Mouse (Mus musculus): Measurements from ENCODE around the gene Mad1l1.
"Not testable (repeated sequence)": the region's sequence is repeated elsewhere in the genome, so short reads cannot be mapped to it uniquely, and the experiment has no call there.

The Mad1l1 gene

DNA sequence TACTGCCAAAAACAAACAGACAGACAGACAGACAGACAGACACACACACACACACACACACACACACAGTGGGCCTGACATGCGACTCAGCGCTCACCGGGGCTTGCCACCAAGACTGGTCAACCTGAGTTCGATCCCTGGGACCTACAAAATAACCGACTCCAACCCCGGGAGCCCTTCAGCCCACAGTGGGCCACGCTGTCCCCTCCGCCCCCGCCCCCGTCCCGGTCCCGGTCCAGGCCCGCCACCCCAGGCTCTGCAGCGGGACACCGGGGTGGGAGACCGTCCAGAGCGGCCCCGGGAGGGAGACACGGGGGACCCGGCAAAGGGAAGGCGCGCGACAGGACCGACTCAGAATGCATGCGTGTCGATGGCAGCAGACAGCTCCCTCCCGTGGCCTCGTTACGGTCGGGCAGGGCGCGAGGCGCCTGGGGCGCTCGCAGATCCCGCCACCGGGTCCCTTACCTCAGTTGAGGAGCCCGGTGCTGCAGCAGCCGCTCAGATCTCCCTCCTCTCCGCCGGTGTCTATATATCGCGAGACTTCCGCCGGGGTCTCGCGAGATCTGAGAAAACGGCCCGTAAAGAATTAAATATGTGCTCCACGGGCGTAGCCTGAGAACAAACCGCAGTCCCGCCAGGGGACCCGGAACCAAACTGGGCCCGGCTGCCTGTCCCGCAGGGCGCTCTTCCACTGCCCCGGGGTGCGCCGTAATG lies at the start of gene Mad1l1, which contains the start of gene Nudt1:
TSS of gene Mad1l1 (minus strand) at position 511 of the 714 bp plus-strand sequence.
TSS of gene Nudt1 (plus strand) at position 615 of the 714 bp plus-strand sequence.
- CTCF ChIA-PET, result no interaction called here

DNA sequence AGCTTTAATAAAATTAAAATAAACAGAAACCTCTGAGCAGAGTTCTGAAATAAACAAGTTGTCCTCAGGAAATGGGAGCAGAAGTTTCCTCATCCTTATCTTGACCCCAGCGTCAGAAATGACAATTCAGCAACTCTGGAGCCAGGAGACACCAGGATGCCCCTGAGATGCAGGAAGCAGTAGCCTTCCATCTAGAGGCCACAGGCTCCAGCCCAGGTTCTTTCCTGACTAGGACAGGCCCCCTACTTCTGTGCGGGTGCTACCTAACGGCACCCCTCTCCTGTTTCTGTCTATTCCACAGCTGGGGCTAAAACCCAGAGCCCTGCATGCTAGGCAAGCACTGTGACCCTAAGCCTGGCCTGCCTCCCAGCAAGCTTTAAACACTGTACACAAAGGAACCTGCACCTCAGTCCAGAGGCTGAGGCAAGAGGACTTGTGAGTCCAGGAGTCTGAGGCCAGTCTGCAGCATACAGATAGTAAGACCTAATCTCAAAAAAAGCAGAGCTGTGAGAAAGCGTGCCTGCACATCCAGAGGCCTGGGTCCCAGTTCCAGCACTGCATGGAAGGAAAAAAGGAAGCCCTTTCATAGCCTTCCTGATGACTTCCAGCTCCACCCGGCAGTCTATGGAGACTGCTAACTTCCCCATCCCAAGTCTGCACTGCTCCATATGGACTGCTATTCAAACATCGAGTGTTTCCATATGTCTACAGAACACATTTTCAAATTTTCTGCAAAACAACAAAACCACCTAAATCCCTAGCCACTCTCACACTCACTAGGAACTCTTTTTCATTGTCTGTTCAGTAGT lies 49.3 kb upstream of the Mad1l1 start:
- CTCF ChIA-PET, result interaction anchor here (0.5 kb wide), 1 partner anchor 297 kb away, joined by 3 read pairs; no protein-coding TSS in a partner anchor

GRCm38 (mm10) chr5:140369466-140369865 lies 48.1 kb upstream of the Mad1l1 start:
- CTCF ChIA-PET, result no interaction called here

DNA sequence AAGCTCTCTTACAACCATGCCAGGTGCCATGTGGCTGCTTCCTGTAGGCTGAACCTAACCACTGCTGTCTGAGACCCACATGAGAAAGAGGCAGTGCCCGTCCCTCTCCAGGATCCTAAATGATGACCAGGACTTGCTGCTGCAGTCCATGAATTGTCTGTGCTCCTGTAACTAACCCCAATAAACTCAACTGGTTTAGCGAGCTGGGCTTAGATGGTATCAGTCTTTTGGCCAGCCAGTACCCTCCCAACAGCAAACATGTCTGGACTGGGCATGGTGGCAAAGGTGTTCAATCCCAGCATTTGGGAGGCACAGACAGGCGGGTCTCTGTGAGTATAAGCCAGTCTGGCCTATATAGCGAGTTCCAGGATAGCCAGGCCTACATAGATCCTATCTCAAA lies 47.6 kb upstream of the Mad1l1 start:
- CTCF ChIA-PET, result no interaction called here

GRCm38 (mm10) chr5:140368126-140368525 lies 46.8 kb upstream of the Mad1l1 start:
- CTCF ChIA-PET, result not testable (repeated sequence)

- CTCF ChIA-PET, result interaction anchor here (0.6 kb wide), 1 partner anchor 171 kb away, joined by 5 read pairs; no protein-coding TSS in a partner anchor
Measured at GRCm38 (mm10) chr5:140364415-140364814, 43.1 kb upstream of the Mad1l1 start.

- CTCF ChIA-PET, result interaction anchor here (1.4 kb wide), 1 partner anchor 21 kb away, joined by 4 read pairs; no protein-coding TSS in a partner anchor
Measured at GRCm38 (mm10) chr5:140359930-140360674, 38.8 kb upstream of the Mad1l1 start.

- CTCF ChIA-PET, result no interaction called here
Measured at GRCm38 (mm10) chr5:140357466-140357865, 36.1 kb upstream of the Mad1l1 start.

GRCm38 (mm10) chr5:140355934-140356333 lies 34.6 kb upstream of the Mad1l1 start:
- CTCF ChIA-PET, result no interaction called here

- CTCF ChIA-PET, result interaction anchor here (0.8 kb wide), 1 partner anchor 54 kb away, joined by 5 read pairs; no protein-coding TSS in a partner anchor
Measured at GRCm38 (mm10) chr5:140352352-140352751, 31.0 kb upstream of the Mad1l1 start.

DNA sequence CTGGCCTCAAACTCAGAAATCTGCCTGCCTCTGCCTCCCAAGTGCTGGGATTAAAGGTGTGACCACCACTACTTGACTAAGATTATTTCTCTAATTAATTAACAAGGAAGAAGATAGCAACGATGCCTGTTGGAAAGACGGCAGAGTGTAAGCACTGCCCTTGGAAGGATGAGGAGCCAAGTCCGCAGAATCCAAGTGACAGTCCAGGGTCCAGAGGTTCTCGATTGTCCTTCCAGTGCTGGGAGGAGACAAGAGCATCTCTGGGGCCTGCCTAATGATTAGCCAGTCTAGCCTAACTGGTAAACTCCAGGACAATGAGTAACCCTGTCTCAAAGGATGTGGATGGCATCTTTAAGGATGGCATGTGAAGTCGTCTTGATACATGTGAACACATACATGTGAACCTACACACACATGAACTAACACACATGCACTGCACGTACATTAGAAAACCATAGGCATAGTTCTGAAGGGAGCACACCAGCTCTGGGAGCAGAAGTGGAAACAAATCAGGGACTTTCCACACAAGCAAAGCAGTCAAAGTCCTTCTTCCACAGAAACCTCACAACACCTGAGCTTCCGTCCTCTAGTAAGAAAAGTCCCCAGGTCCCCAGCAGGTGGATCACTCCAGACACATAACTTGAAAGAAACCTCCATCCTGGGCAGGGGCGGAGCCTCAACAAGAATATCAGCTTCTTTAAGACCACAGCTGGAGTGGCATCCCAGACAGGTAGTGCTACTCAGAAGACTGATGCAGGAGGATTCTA lies 29.6 kb upstream of the Mad1l1 start:
- CTCF ChIA-PET, result no interaction called here

GRCm38 (mm10) chr5:140349882-140350281 lies 28.5 kb upstream of the Mad1l1 start:
- CTCF ChIA-PET, result interaction anchor here (0.6 kb wide), 2 partner anchors 56 to 360 kb away, joined by 5 to 8 read pairs; no protein-coding TSS in a partner anchor

GRCm38 (mm10) chr5:140346050-140346449 lies 24.7 kb upstream of the Mad1l1 start:
- CTCF ChIA-PET, result no interaction called here

- CTCF ChIA-PET, result no interaction called here
Measured at GRCm38 (mm10) chr5:140345244-140345643, 23.9 kb upstream of the Mad1l1 start.

GRCm38 (mm10) chr5:140342880-140343279 lies 21.5 kb upstream of the Mad1l1 start:
- CTCF ChIA-PET, result no interaction called here

GRCm38 (mm10) chr5:140339836-140340235 lies 18.5 kb upstream of the Mad1l1 start:
- CTCF ChIA-PET, result no interaction called here

- CTCF ChIA-PET, result no interaction called here
Measured at GRCm38 (mm10) chr5:140338779-140339178, 17.4 kb upstream of the Mad1l1 start.

GRCm38 (mm10) chr5:140336680-140337079 lies 15.3 kb upstream of the Mad1l1 start:
- CTCF ChIA-PET, result interaction anchor here (1.1 kb wide), 1 partner anchor 51 kb away, joined by 3 read pairs; no protein-coding TSS in a partner anchor

DNA sequence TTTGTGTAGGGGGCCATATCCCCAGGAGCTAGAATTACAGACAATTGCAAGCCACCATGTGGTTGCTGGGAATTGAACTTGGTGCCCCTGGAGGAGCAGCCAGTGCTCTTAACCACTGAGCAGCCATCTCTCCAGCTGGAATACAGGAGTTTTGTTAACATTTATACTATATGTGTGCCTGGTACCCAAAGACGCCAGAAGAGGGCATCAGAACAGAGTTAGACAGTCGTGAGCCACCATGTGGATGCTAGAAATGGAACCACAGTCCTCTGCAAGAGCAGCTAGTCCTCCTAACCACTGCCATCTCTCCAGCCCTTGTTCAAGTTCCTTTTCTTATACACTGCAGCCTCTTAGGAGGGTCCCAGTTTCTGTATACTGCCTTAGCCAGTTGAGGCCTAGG lies 12.3 kb upstream of the Mad1l1 start:
- CTCF ChIA-PET, result interaction anchor here (0.5 kb wide), 1 partner anchor 87 kb away, joined by 3 read pairs; no protein-coding TSS in a partner anchor

DNA sequence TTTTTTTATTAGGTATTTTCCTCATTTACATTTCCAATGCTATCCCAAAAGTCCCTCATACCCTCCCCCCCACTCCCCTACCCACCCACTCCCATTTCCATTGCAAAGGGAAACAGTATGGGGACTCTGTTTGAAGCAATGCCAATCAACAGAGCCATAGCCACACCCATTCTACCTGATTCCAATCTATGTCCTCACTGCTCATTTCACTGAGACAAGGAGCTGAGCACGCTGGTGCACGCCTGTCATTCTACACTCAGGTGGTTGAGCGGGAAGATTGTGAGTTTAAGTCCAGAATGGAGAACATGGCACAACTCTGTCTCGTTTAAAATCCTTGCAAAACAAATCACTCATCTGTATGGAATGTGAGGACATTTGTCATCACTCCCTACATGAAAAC lies 11.2 kb upstream of the Mad1l1 start:
- CTCF ChIA-PET, result interaction anchor here (0.5 to 0.9 kb wide), 3 partner anchors 50 to 494 kb away, joined by 3 to 5 read pairs (median 4); no protein-coding TSS in a partner anchor
